Mouse (Mus musculus) hindbrain, embryonic 13.5 days (tissue): ENCODE measurements around the gene Tprg. TPM values are rescaled to one million over a fixed set of nuclear protein-coding genes. Genes with fewer than 3 reads are reported as not detected.

Source experiments
- ATAC-seq: fragments of 200-750 bp; cut with Nextera tagmentation; 2 replicates; pipeline ENCODE4 v1.8.0; 2017; ENCODE audit warnings: moderate TSS enrichment; ENCODE audit not compliant: low FRiP score
- H3K27ac ChIP-seq: fragments of 300-500 bp; sonication (generic); 2 replicates; pipeline ENCODE4 v1.5.1; 2015; ENCODE audit warnings: inconsistent platforms, mild to moderate bottlenecking, moderate library complexity
- H3K27me3 ChIP-seq: fragments of 300-500 bp; sonication (generic); 2 replicates; pipeline ENCODE4 v1.6.1; 2015; ENCODE audit warnings: mild to moderate bottlenecking, inconsistent platforms
- H3K36me3 ChIP-seq: fragments of 300-500 bp; sonication (generic); 2 replicates; pipeline ENCODE4 v1.6.1; 2015; ENCODE audit warnings: mild to moderate bottlenecking, inconsistent platforms
- H3K4me1 ChIP-seq: fragments of 300-500 bp; sonication (generic); replicated peaks from 2 replicates; pipeline ENCODE4 v1.6.1; 2015; ENCODE audit warnings: inconsistent platforms
- H3K4me2 ChIP-seq: fragments of 300-500 bp; sonication (generic); 2 replicates; pipeline ENCODE4 v1.6.1; 2015; ENCODE audit warnings: inconsistent platforms, mild to moderate bottlenecking, moderate library complexity
- H3K4me3 ChIP-seq: fragments of 300-500 bp; sonication (generic); 2 replicates; pipeline ENCODE4 v1.5.1; 2015; ENCODE audit warnings: mild to moderate bottlenecking, inconsistent platforms
- H3K9ac ChIP-seq: fragments of 300-500 bp; sonication (generic); 2 replicates; pipeline ENCODE4 v1.6.1; 2015; ENCODE audit warnings: mild to moderate bottlenecking, inconsistent platforms
- H3K9me3 ChIP-seq: fragments of 300-500 bp; sonication (generic); 2 replicates; pipeline ENCODE4 v1.6.1; 2016; ENCODE audit warnings: inconsistent platforms
- WGBS: fragments of 180-500 bp; shearing (Covaris S2); methylation state at CpG from one replicate; pipeline ENCODE4 v1.1.7; 2015; 5-methylcytosine and 5-hydroxymethylcytosine counted together
- polyA plus RNA-seq: library from polyadenylated mRNA; unstranded; fragments of >200 nt; fragmentation: Nextera tagmentation; extraction: Ambion mirVana; gene quantifications from 2 replicates; pipeline ENCODE4 v1.2.1, GENCODE M21; 2015

Tprg gene
- polyA plus RNA-seq, 1 experiment from 2014 or later, result not detected

DNA sequence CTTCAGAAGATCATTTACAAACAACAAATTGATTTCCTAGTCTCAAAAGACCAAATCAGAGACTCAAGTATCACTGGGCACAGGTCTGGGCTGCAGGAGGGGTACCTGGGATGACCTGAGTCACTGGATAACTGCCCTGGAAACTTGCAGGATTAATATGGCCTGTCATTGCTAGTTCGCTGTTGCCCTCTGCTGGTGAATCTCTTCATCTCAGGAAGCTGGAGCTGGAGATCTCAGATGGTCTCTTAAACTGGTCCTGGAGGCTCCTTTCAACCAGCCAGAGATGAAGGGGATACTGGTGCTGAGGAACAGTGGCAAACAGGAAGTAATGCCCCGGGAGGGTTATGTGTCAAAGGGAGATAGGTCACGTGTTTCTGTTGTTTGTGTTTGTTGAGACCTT is 63.0 kb downstream of the Tprg start:
- H3K4me3 ChIP-seq, result no peak overlapping the region
- 8% methylated on average over 3 of the region's 3 CpGs for WGBS
- no peaks in the 10 kb centered on the region for H3K9me3 ChIP-seq
- H3K27me3 ChIP-seq, result peaks cover 4% of the 10 kb centered on the region; the same call in 1 of the 2 replicates
- peak; percentile 61; the same call in 1 of the 2 replicates for ATAC-seq
- no peaks in the 10 kb centered on the region for H3K4me1 ChIP-seq
- no peak overlapping the region for H3K9ac ChIP-seq
- H3K4me2 ChIP-seq, result no peak overlapping the region
- H3K36me3 ChIP-seq, result no peaks in the 10 kb centered on the region
- no peak overlapping the region for H3K27ac ChIP-seq

- H3K36me3 ChIP-seq, result no peaks in the 10 kb centered on the region
- H3K27ac ChIP-seq, result no peak overlapping the region
- H3K4me1 ChIP-seq, result no peaks in the 10 kb centered on the region
- no peak for ATAC-seq
- no peaks in the 10 kb centered on the region for H3K9me3 ChIP-seq
- H3K4me3 ChIP-seq, result no peak overlapping the region
- no peaks in the 10 kb centered on the region for H3K27me3 ChIP-seq
- H3K9ac ChIP-seq, result no peak overlapping the region
- 89% methylated on average over 7 of the region's 7 CpGs for WGBS
- H3K4me2 ChIP-seq, result no peak overlapping the region
Measured at GRCm38 (mm10) chr16:25367834-25368233, 81.2 kb downstream of the Tprg start.

GRCm38 (mm10) chr16:25369984-25370412 is 83.4 kb downstream of the Tprg start:
- Histone ChIP-seq H3K9me3 (no peaks in the 10 kb centered on the region), H3K4me3 (no peak overlapping the region), H3K4me1 (no peaks in the 10 kb centered on the region), H3K36me3 (no peaks in the 10 kb centered on the region), H3K27ac (no peak overlapping the region), H3K27me3 (no peaks in the 10 kb centered on the region), H3K9ac (no peak overlapping the region), H3K4me2 (no peak overlapping the region)
- WGBS, result 66% methylated on average over 5 of the region's 5 CpGs
- no peak for ATAC-seq

GRCm38 (mm10) chr16:25374121-25374520 is 87.5 kb downstream of the Tprg start:
- no peaks in the 10 kb centered on the region for H3K9me3 ChIP-seq
- no peak overlapping the region for H3K27ac ChIP-seq
- ATAC-seq, result no peak
- 86% methylated on average over 4 of the region's 4 CpGs for WGBS
- H3K4me1 ChIP-seq, result 0 out of 2 replicates have a peak, but pooled peaks cover 4% of the 10 kb centered on the region
- no peak overlapping the region for H3K4me3 ChIP-seq
- H3K27me3 ChIP-seq, result no peaks in the 10 kb centered on the region
- H3K36me3 ChIP-seq, result no peaks in the 10 kb centered on the region
- no peak overlapping the region for H3K4me2 ChIP-seq
- no peak overlapping the region for H3K9ac ChIP-seq

GRCm38 (mm10) chr16:25374775-25375174 is 88.2 kb downstream of the Tprg start:
- H3K9ac ChIP-seq, result no peak overlapping the region
- 0 out of 2 replicates have a peak, but pooled peaks have one; percentile 58 for ATAC-seq
- no peaks in the 10 kb centered on the region for H3K36me3 ChIP-seq
- WGBS, result 63% methylated on average over 5 of the region's 5 CpGs
- no peak overlapping the region for H3K4me2 ChIP-seq
- no peaks in the 10 kb centered on the region for H3K27me3 ChIP-seq
- H3K4me3 ChIP-seq, result no peak overlapping the region
- 0 out of 2 replicates have a peak, but pooled peaks cover 4% of the 10 kb centered on the region for H3K4me1 ChIP-seq
- no peaks in the 10 kb centered on the region for H3K9me3 ChIP-seq
- H3K27ac ChIP-seq, result no peak overlapping the region

DNA sequence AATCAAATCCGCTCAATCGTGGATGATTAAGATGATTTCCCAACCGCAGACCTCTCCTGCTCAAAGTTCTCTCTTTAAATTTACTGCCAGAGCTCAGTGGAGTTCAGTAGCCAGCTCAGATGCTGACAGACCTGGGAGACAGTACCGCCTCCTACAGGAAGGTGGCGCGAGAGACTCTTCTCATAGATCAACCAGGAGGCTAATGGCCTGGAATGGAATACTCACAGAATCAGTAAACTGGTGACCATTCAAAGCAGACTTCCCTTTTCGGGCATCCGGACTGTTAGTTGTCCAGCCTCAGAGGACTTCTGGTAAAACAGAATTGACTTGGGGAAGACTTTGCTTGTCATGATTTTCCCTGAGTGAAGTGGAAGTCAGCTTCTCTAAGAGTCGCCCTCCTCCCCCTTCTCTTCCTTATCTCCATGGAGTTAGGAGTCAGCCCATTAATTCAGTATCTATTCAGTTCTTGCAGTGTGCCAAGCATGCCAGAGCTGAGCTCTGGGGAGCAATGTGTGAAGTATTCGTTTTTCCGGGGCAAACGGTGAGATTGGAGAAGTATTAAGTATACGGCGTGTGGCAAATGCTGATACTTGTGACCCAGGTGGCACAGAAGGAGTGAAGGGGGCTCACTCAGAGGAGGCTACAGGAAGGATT is 90.2 kb downstream of the Tprg start:
- 0 out of 2 replicates have a peak, but pooled peaks cover 4% of the 10 kb centered on the region for H3K4me1 ChIP-seq
- peak; percentile 74; the same call in 1 of the 2 replicates for ATAC-seq
- no peak overlapping the region for H3K4me3 ChIP-seq
- no peaks in the 10 kb centered on the region for H3K36me3 ChIP-seq
- no peak overlapping the region for H3K27ac ChIP-seq
- H3K4me2 ChIP-seq, result no peak overlapping the region
- no peak overlapping the region for H3K9ac ChIP-seq
- H3K9me3 ChIP-seq, result no peaks in the 10 kb centered on the region
- 39% methylated on average over 14 of the region's 14 CpGs for WGBS
- no peaks in the 10 kb centered on the region for H3K27me3 ChIP-seq

DNA sequence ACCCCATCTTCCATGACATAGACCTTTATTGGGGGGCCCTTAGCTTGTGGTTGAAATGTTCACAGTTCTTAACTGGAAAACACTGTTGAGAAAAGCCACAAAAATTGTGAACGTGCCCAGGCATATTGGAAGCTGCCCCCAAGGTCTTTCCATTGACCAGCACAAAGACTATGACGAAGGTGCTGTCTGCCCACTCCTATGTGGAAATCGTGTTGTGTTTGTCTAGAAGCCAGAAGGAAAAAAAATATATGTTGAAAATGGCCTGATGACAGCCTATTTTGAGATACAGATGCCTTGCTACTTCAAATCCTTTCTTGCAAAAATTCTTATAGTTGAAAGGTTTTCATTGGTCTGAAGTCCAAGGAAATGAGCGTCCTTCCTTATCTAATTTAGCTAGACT is 91.1 kb downstream of the Tprg start:
- H3K36me3 ChIP-seq, result no peaks in the 10 kb centered on the region
- no peak overlapping the region for H3K4me3 ChIP-seq
- H3K27me3 ChIP-seq, result no peaks in the 10 kb centered on the region
- H3K9me3 ChIP-seq, result no peaks in the 10 kb centered on the region
- no peak overlapping the region for H3K4me2 ChIP-seq
- no peak for ATAC-seq
- WGBS, result 85% methylated on average over 4 of the region's 4 CpGs
- H3K9ac ChIP-seq, result no peak overlapping the region
- 0 out of 2 replicates have a peak, but pooled peaks cover 4% of the 10 kb centered on the region for H3K4me1 ChIP-seq
- H3K27ac ChIP-seq, result no peak overlapping the region

DNA sequence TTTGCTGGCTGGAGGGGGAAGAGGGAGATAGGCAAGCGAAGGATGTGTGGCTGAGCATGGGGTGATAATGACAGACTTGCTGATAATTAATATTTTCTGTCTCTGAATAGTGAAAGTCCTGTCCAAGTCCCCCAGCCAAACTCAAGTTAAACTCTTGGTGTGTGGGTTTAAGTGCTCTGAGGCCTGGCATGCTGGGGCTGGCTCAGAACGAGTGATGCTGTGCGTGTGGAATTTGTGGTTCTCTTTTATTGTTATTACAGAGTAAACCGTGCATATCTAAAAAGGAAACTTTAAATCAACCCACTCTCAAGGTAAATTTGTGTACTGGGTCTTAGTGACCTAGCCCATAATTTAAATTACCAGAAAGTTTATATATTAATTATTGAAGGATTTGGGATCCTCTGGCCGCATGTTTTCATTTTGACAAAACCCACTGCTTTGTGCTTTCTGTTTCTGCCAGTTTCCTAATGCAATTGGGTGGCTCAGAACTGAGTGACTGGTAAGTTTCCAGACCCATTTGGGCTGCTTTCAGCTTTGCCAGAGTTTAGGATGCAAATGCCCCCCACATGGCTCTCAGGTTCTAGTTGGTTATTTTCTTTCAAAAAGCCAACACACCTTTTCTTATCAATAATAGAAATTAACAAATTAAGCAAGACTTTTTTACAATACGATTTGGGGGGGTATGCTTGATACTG is 99.0 kb downstream of the Tprg start:
- no peak overlapping the region for H3K4me3 ChIP-seq
- no peaks in the 10 kb centered on the region for H3K4me1 ChIP-seq
- no peak overlapping the region for H3K27ac ChIP-seq
- no peak overlapping the region for H3K9ac ChIP-seq
- no peaks in the 10 kb centered on the region for H3K27me3 ChIP-seq
- no peak for ATAC-seq
- H3K9me3 ChIP-seq, result no peaks in the 10 kb centered on the region
- no peaks in the 10 kb centered on the region for H3K36me3 ChIP-seq
- WGBS, result 87% methylated on average over 6 of the region's 6 CpGs
- no peak overlapping the region for H3K4me2 ChIP-seq

- no peaks in the 10 kb centered on the region for H3K9me3 ChIP-seq
- no peaks in the 10 kb centered on the region for H3K36me3 ChIP-seq
- no peaks in the 10 kb centered on the region for H3K4me1 ChIP-seq
- H3K4me3 ChIP-seq, result no peak overlapping the region
- H3K27me3 ChIP-seq, result no peaks in the 10 kb centered on the region
- no peak overlapping the region for H3K9ac ChIP-seq
- 92% methylated on average over 1 of the region's 1 CpGs for WGBS
- ATAC-seq, result no peak
- H3K4me2 ChIP-seq, result no peak overlapping the region
- no peak overlapping the region for H3K27ac ChIP-seq
Measured at GRCm38 (mm10) chr16:25394676-25395075, 108.1 kb downstream of the Tprg start.

DNA sequence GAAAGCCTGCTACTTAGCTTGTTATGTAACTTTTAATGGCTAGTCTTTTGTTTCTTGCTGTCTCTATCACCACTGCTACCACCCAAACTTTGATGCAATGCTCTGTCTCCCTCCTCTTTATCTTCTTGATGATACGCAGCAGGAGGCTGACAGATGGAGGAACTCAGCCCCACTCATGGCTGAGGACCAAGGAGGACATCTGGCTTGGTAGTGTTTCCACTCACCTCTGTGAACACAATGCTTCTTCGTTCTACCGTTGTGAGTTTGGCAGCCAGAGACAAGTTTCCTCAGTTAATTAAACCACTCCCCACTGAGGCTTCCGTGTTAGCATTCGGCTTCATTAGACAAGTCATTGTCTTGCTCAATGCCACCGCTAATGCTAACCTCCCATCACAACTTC is 117.5 kb downstream of the Tprg start:
- no peak overlapping the region for H3K4me3 ChIP-seq
- no peaks in the 10 kb centered on the region for H3K9me3 ChIP-seq
- H3K4me2 ChIP-seq, result no peak overlapping the region
- peaks cover 11% of the 10 kb centered on the region for H3K4me1 ChIP-seq
- H3K36me3 ChIP-seq, result no peaks in the 10 kb centered on the region
- no peak overlapping the region for H3K9ac ChIP-seq
- H3K27me3 ChIP-seq, result no peaks in the 10 kb centered on the region
- WGBS, result 45% methylated on average over 6 of the region's 6 CpGs
- H3K27ac ChIP-seq, result no peak overlapping the region
- ATAC-seq, result no peak

DNA sequence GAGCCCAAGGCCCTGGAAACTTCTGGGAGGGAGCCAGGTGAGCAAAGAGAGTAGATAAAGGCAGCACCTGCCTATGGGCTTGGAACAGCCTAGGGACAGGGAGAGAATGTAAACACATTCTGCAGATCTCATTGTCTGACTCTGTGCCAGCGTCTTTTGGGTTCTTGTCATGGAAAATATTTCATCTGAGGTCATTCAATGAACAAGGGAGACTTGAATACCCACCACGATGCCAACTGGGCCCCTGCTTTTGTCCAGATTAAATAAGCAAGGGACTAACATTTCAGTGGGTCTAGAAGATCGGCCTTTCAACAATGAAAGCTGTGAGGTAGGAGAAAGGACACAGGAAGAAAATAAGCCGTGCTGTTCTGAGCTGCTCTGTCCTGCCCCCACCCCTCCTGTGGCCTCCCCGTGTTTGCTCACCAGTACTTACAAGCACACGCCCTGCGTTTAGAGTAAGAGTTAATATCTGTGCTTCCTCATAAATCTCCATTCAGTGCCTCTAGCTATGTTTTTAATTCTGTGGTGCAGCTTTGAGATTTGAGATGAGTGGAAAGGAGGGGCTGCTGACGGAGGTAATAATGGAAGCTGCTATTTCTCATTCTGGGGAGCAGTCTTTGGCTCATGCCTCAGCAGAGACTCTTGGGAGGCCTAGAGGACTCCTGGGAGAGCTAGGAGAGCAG is 120.7 kb downstream of the Tprg start:
- no peaks in the 10 kb centered on the region for H3K36me3 ChIP-seq
- peak overlapping the region; percentile 66 for H3K27ac ChIP-seq
- peak overlapping the region; percentile 28 for H3K4me2 ChIP-seq
- H3K4me3 ChIP-seq, result no peak overlapping the region
- no peaks in the 10 kb centered on the region for H3K27me3 ChIP-seq
- peak; percentile 89 for ATAC-seq
- 34% methylated on average over 8 of the region's 8 CpGs for WGBS
- no peaks in the 10 kb centered on the region for H3K9me3 ChIP-seq
- H3K9ac ChIP-seq, result 0 out of 2 replicates have a peak overlapping the region, but pooled peaks have one; percentile 2
- H3K4me1 ChIP-seq, result peaks cover 11% of the 10 kb centered on the region

DNA sequence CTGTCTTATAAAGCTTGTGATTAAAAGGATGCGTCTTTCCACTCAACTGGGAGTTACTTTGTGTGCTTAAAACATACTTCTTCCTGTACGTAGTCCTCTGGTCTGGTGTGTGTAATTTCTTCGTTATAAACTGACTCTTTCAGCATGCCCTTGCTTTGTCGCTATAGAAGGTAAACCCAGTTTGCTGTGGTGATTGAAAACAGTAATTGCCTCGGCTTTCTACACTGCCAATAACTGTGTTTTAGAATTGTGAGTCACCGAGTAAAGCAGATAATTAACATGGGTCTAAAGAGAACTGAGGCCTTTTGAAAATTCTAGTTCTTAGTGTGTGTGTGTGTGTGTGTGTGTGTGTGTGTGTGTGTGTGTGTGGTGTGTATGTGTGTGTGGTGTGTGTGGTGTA is 121.4 kb downstream of the Tprg start:
- H3K4me3 ChIP-seq, result no peak overlapping the region
- no peaks in the 10 kb centered on the region for H3K27me3 ChIP-seq
- peaks cover 11% of the 10 kb centered on the region for H3K4me1 ChIP-seq
- H3K27ac ChIP-seq, result peak overlapping the region; percentile 66; the same call in 1 of the 2 replicates
- no peaks in the 10 kb centered on the region for H3K9me3 ChIP-seq
- H3K4me2 ChIP-seq, result no peak overlapping the region
- no peak; the same call in 1 of the 2 replicates for ATAC-seq
- no peak overlapping the region for H3K9ac ChIP-seq
- 78% methylated on average over 6 of the region's 6 CpGs for WGBS
- no peaks in the 10 kb centered on the region for H3K36me3 ChIP-seq
